Mouse (Mus musculus): ENCODE measurements around the gene Lyrm9.

DNA sequence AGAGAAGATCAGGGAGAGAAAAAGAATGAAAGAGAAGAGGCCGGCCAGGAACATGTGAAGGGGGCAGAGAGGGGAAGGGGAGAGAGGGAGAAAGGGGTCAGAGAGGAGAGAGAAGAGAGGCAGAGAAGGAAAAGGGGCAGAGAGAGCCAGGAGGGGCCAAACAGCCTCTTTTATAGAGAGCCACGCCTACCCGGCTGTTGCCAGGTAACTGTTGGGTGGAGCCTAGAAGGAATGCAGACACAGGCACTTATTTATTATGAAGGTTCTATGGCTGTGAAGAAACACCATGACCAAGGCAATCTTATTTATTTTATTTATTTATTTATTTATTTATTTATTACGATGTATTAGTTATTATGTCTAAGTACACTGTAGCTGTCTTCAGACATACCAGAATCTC, 44.5 kb downstream of the Lyrm9 start:
- TF ChIP-seq POLR2A (IDR thresholded peaks at IDR 0.05; ENCODE audit: low read depth, low read length): no peak
- TF ChIP-seq CTCF (conservative IDR thresholded peaks at IDR 0.05; ENCODE audit: insufficient read depth, insufficient read length, low read depth, low read length): no peak
